Mouse (Mus musculus): ENCODE data around the gene Rpa1. TPM values are rescaled to one million over a fixed set of nuclear protein-coding genes. Genes with fewer than 3 reads are reported as not detected.

Gene Rpa1
- polyA plus RNA-seq, 1 experiment from 2014 or later = 99.6 TPM

GRCm38 (mm10) chr11:75282496-75283120 is 65.5 kb downstream of the Rpa1 start:
- no peak for ATAC-seq

GRCm38 (mm10) chr11:75281380-75282256 is 66.5 kb downstream of the Rpa1 start:
- ATAC-seq = peak; percentile 24; the same call in 1 of the 2 replicates
- H3K4me2 ChIP-seq = peak overlapping the region; percentile 48
- no peaks in the 10 kb centered on the region for H3K9me3 ChIP-seq (replicated peaks)
- peaks cover 46% of the 10 kb centered on the region for H3K4me1 ChIP-seq
- peaks cover 56% of the 10 kb centered on the region for H3K27me3 ChIP-seq
- H3K9ac ChIP-seq = peak overlapping the region; percentile 28; the same call in 1 of the 2 replicates
- H3K36me3 ChIP-seq (ENCODE audit: poor library complexity, severe bottlenecking) = no peaks in the 10 kb centered on the region
- H3K4me3 ChIP-seq = peak overlapping the region; percentile 13
- H3K27ac ChIP-seq = no peak overlapping the region
- WGBS = 8% methylated on average over 29 of the region's 29 CpGs

More at GRCm38 (mm10) chr11:75282496-75283120, 65.5 kb downstream of the Rpa1 start:
- Histone ChIP-seq H3K4me2 (peak overlapping the region; percentile 48), H3K27me3 (peaks cover 56% of the 10 kb centered on the region), H3K36me3 (ENCODE audit: poor library complexity, severe bottlenecking) (no peaks in the 10 kb centered on the region), H3K4me1 (peaks cover 46% of the 10 kb centered on the region), H3K27ac (no peak overlapping the region), H3K4me3 (peak overlapping the region; percentile 9; the same call in 1 of the 2 replicates), H3K9ac (no peak overlapping the region), H3K9me3 (replicated peaks) (no peaks in the 10 kb centered on the region)
- 9% methylated on average over 13 of the region's 13 CpGs for WGBS

GRCm38 (mm10) chr11:75280435-75281001 is 67.6 kb downstream of the Rpa1 start:
- no peak for ATAC-seq
- peaks cover 46% of the 10 kb centered on the region for H3K4me1 ChIP-seq

GRCm38 (mm10) chr11:75280066-75280410 is 68.1 kb downstream of the Rpa1 start:
- Histone ChIP-seq H3K9me3 (replicated peaks) (no peaks in the 10 kb centered on the region), H3K27ac (no peak overlapping the region), H3K4me3 (no peak overlapping the region), H3K27me3 (peaks cover 64% of the 10 kb centered on the region), H3K4me1 (peaks cover 51% of the 10 kb centered on the region), H3K9ac (no peak overlapping the region; the same call in 1 of the 2 replicates), H3K4me2 (peak overlapping the region; percentile 52; the same call in 1 of the 2 replicates), H3K36me3 (ENCODE audit: poor library complexity, severe bottlenecking) (no peaks in the 10 kb centered on the region)
- WGBS = 38% methylated on average over 3 of the region's 5 CpGs
- ATAC-seq = no peak

More at GRCm38 (mm10) chr11:75280435-75281001, 67.6 kb downstream of the Rpa1 start:
- Histone ChIP-seq H3K9me3 (replicated peaks) (no peaks in the 10 kb centered on the region), H3K36me3 (ENCODE audit: poor library complexity, severe bottlenecking) (no peaks in the 10 kb centered on the region), H3K4me2 (no peak overlapping the region), H3K9ac (no peak overlapping the region), H3K4me3 (no peak overlapping the region), H3K27me3 (peaks cover 59% of the 10 kb centered on the region), H3K27ac (no peak overlapping the region)
- WGBS = 40% methylated on average over 5 of the region's 5 CpGs

- H3K9me3 ChIP-seq (replicated peaks) = no peaks in the 10 kb centered on the region
- peak overlapping the region; percentile 6; the same call in 1 of the 2 replicates for H3K4me3 ChIP-seq
- H3K4me2 ChIP-seq = peak overlapping the region; percentile 52
- WGBS = 1% methylated on average over 16 of the region's 16 CpGs
- ATAC-seq = no peak
- H3K27ac ChIP-seq = no peak overlapping the region
- peaks cover 60% of the 10 kb centered on the region for H3K27me3 ChIP-seq
- H3K4me1 ChIP-seq = peaks cover 54% of the 10 kb centered on the region
- no peaks in the 10 kb centered on the region for H3K36me3 ChIP-seq (ENCODE audit: poor library complexity, severe bottlenecking)
- H3K9ac ChIP-seq = no peak overlapping the region; the same call in 1 of the 2 replicates
Measured at GRCm38 (mm10) chr11:75279342-75280065, 68.6 kb downstream of the Rpa1 start.

- Histone ChIP-seq H3K4me1 (peaks cover 54% of the 10 kb centered on the region), H3K9ac (no peak overlapping the region), H3K4me3 (0 out of 2 replicates have a peak overlapping the region, but pooled peaks have one; percentile 6), H3K36me3 (ENCODE audit: poor library complexity, severe bottlenecking) (no peaks in the 10 kb centered on the region), H3K27me3 (peaks cover 55% of the 10 kb centered on the region), H3K4me2 (peak overlapping the region; percentile 52), H3K27ac (no peak overlapping the region), H3K9me3 (replicated peaks) (no peaks in the 10 kb centered on the region)
- WGBS = 15% methylated on average over 4 of the region's 4 CpGs
- ATAC-seq = no peak
Measured at GRCm38 (mm10) chr11:75279013-75279341, 69.1 kb downstream of the Rpa1 start.

GRCm38 (mm10) chr11:75278115-75278514 is 70.0 kb downstream of the Rpa1 start:
- H3K36me3 ChIP-seq (ENCODE audit: poor library complexity, severe bottlenecking) = no peaks in the 10 kb centered on the region
- H3K4me1 ChIP-seq = peaks cover 62% of the 10 kb centered on the region
- 36% methylated on average over 7 of the region's 7 CpGs for WGBS
- peaks cover 48% of the 10 kb centered on the region for H3K27me3 ChIP-seq
- H3K27ac ChIP-seq = no peak overlapping the region
- H3K4me3 ChIP-seq = no peak overlapping the region
- no peak overlapping the region for H3K9ac ChIP-seq
- no peak for ATAC-seq
- no peaks in the 10 kb centered on the region for H3K9me3 ChIP-seq (replicated peaks)
- no peak overlapping the region for H3K4me2 ChIP-seq

- H3K4me3 ChIP-seq = no peak overlapping the region
- no peak overlapping the region for H3K4me2 ChIP-seq
- no peaks in the 10 kb centered on the region for H3K36me3 ChIP-seq (ENCODE audit: poor library complexity, severe bottlenecking)
- 20% methylated on average over 6 of the region's 6 CpGs for WGBS
- ATAC-seq = no peak
- H3K9me3 ChIP-seq (replicated peaks) = no peaks in the 10 kb centered on the region
- no peak overlapping the region for H3K27ac ChIP-seq
- peaks cover 49% of the 10 kb centered on the region for H3K4me1 ChIP-seq
- no peak overlapping the region for H3K9ac ChIP-seq
- peaks cover 20% of the 10 kb centered on the region for H3K27me3 ChIP-seq
Measured at GRCm38 (mm10) chr11:75275035-75275434, 73.1 kb downstream of the Rpa1 start.

- Histone ChIP-seq H3K4me3 (no peak overlapping the region; the same call in 1 of the 2 replicates), H3K27me3 (peaks cover 15% of the 10 kb centered on the region), H3K9me3 (replicated peaks) (no peaks in the 10 kb centered on the region), H3K4me1 (peaks cover 33% of the 10 kb centered on the region), H3K27ac (peak overlapping the region; percentile 70), H3K36me3 (ENCODE audit: poor library complexity, severe bottlenecking) (no peaks in the 10 kb centered on the region), H3K4me2 (peak overlapping the region; percentile 39), H3K9ac (peak overlapping the region; percentile 43)
- peak; percentile 77 for ATAC-seq
- under 1% methylated on average over 8 of the region's 8 CpGs for WGBS
Measured at GRCm38 (mm10) chr11:75273466-75273865, 74.7 kb downstream of the Rpa1 start.

- WGBS = 58% methylated on average over 7 of the region's 7 CpGs
- H3K27me3 ChIP-seq = peaks cover 12% of the 10 kb centered on the region; the same call in 1 of the 2 replicates
- H3K36me3 ChIP-seq (ENCODE audit: poor library complexity, severe bottlenecking) = no peaks in the 10 kb centered on the region
- H3K27ac ChIP-seq = 0 out of 2 replicates have a peak overlapping the region, but pooled peaks have one; percentile 10
- no peak overlapping the region for H3K9ac ChIP-seq
- peaks cover 33% of the 10 kb centered on the region for H3K4me1 ChIP-seq
- H3K4me2 ChIP-seq = no peak overlapping the region
- peak; percentile 27; the same call in 1 of the 2 replicates for ATAC-seq
- H3K4me3 ChIP-seq = no peak overlapping the region
- H3K9me3 ChIP-seq (replicated peaks) = no peaks in the 10 kb centered on the region
Measured at GRCm38 (mm10) chr11:75270985-75271434, 77.1 kb downstream of the Rpa1 start.

GRCm38 (mm10) chr11:75270276-75270984 is 77.7 kb downstream of the Rpa1 start:
- 61% methylated on average over 8 of the region's 8 CpGs for WGBS
- Histone ChIP-seq H3K27ac (peak overlapping the region; percentile 27; the same call in 1 of the 2 replicates), H3K4me1 (peaks cover 32% of the 10 kb centered on the region), H3K4me2 (no peak overlapping the region), H3K27me3 (peaks cover 12% of the 10 kb centered on the region; the same call in 1 of the 2 replicates), H3K36me3 (ENCODE audit: poor library complexity, severe bottlenecking) (no peaks in the 10 kb centered on the region), H3K9me3 (replicated peaks) (no peaks in the 10 kb centered on the region), H3K4me3 (no peak overlapping the region), H3K9ac (no peak overlapping the region)
- ATAC-seq = no peak

Data from forebrain, embryonic 13.5 days (tissue).